Mouse (Mus musculus): ENCODE results near the gene Pacsin1. TPM values are rescaled to one million over a fixed set of nuclear protein-coding genes. Genes with fewer than 3 reads are reported as not detected.

Pacsin1 gene
- polyA plus RNA-seq (2015; fragmentation: Nextera tagmentation; extraction: Ambion mirVana), result 32.9 and 44.2 TPM in 2 replicates

GRCm38 (mm10) chr17:27655089-27656010 is at the start of gene Pacsin1:
Gene Pacsin1, plus strand, starts transcription at chr17:27655509.
- WGBS, result 1% methylated on average over 63 of the region's 65 CpGs
- H3K27me3 ChIP-seq (replicated peaks; ENCODE audit: control insufficient read depth, insufficient read depth, low read length), result no peaks in the 10 kb centered on the region
- no peaks in the 10 kb centered on the region for H3K36me3 ChIP-seq (ENCODE audit: control insufficient read depth, insufficient read depth)
- H3K27ac ChIP-seq (ENCODE audit: low read length), result peak within 1 kb of the TSS; percentile 22; the same call in 1 of the 2 replicates
- peak within 1 kb of the TSS; percentile 89 for H3K4me2 ChIP-seq (ENCODE audit: low read length)
- peak within 1 kb of the TSS; percentile 74 for H3K9ac ChIP-seq (replicated peaks; ENCODE audit: low read depth, low read length)
- peaks cover 17% of the 10 kb centered on the region for H3K4me1 ChIP-seq (replicated peaks; ENCODE audit: control insufficient read depth, insufficient read depth, low read length)
- H3K4me3 ChIP-seq (replicated peaks; ENCODE audit: low read length), result peak within 1 kb of the TSS; percentile 65
- H3K9me3 ChIP-seq (ENCODE audit: control insufficient read depth, low read length), result no peaks in the 10 kb centered on the region
- ATAC-seq, result peak; percentile 88

DNA sequence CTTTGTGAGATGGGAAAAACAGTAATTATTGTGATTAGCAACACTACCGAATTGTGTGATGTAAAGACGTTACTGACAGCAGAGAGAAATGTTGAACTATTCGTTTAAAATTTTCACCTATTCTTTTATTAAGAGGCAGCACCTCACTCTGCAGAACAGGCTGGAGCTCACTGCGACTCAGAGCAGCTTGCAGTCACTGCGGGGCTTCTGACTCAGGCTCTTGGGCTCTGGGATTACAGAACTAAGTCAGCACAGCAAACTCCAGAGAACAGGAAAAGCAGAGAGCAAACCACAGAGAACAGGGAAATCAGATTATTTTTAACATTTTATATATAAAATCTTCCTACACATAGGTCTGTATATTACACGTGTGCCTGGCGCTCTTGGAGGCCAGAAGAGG is 45.7 kb upstream of the Pacsin1 start:
- ATAC-seq, result no peak
- Histone ChIP-seq H3K36me3 (ENCODE audit: control insufficient read depth, insufficient read depth) (no peaks in the 10 kb centered on the region), H3K4me1 (replicated peaks; ENCODE audit: control insufficient read depth, insufficient read depth, low read length) (peaks cover 41% of the 10 kb centered on the region), H3K9ac (replicated peaks; ENCODE audit: low read depth, low read length) (no peak overlapping the region), H3K4me3 (replicated peaks; ENCODE audit: low read length) (no peak overlapping the region), H3K27ac (ENCODE audit: low read length) (no peak overlapping the region), H3K4me2 (ENCODE audit: low read length) (no peak overlapping the region), H3K27me3 (replicated peaks; ENCODE audit: control insufficient read depth, insufficient read depth, low read length) (no peaks in the 10 kb centered on the region), H3K9me3 (ENCODE audit: control insufficient read depth, low read length) (no peaks in the 10 kb centered on the region)
- 86% methylated on average over 7 of the region's 7 CpGs for WGBS

- peaks cover 41% of the 10 kb centered on the region for H3K4me1 ChIP-seq (replicated peaks; ENCODE audit: control insufficient read depth, insufficient read depth, low read length)
- ATAC-seq, result peak; percentile 45; the same call in 1 of the 2 replicates
- no peak overlapping the region for H3K9ac ChIP-seq (replicated peaks; ENCODE audit: low read depth, low read length)
- no peak overlapping the region for H3K4me2 ChIP-seq (ENCODE audit: low read length)
- no peaks in the 10 kb centered on the region for H3K36me3 ChIP-seq (ENCODE audit: control insufficient read depth, insufficient read depth)
- peak overlapping the region; percentile 28; the same call in 1 of the 2 replicates for H3K27ac ChIP-seq (ENCODE audit: low read length)
- 66% methylated on average over 10 of the region's 10 CpGs for WGBS
- H3K27me3 ChIP-seq (replicated peaks; ENCODE audit: control insufficient read depth, insufficient read depth, low read length), result no peaks in the 10 kb centered on the region
- no peak overlapping the region for H3K4me3 ChIP-seq (replicated peaks; ENCODE audit: low read length)
- H3K9me3 ChIP-seq (ENCODE audit: control insufficient read depth, low read length), result no peaks in the 10 kb centered on the region
These were observed 44.4 kb upstream of the Pacsin1 start for GRCm38 (mm10) chr17:27610679-27611518.

DNA sequence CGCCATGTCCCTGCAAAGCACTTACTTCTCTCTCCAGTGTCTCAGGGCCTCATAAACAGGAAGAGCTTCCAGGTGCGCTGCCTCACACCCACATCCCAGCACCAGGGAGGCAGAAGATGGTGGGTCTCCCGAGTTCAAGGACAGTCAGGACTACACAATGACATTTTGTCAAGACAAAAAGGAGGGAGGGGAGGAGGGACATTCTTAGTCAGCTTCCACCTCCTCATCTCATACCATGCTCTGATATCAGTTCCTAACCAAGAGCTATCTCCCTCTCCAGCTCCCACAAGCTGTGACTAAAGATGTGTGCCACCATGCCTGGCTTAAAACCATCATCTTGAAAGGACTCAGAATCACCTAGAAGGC is 43.8 kb upstream of the Pacsin1 start:
- Histone ChIP-seq H3K4me2 (ENCODE audit: low read length) (no peak overlapping the region), H3K9ac (replicated peaks; ENCODE audit: low read depth, low read length) (no peak overlapping the region), H3K9me3 (ENCODE audit: control insufficient read depth, low read length) (no peaks in the 10 kb centered on the region), H3K4me3 (replicated peaks; ENCODE audit: low read length) (no peak overlapping the region), H3K27me3 (replicated peaks; ENCODE audit: control insufficient read depth, insufficient read depth, low read length) (no peaks in the 10 kb centered on the region), H3K36me3 (ENCODE audit: control insufficient read depth, insufficient read depth) (no peaks in the 10 kb centered on the region), H3K4me1 (replicated peaks; ENCODE audit: control insufficient read depth, insufficient read depth, low read length) (peaks cover 41% of the 10 kb centered on the region), H3K27ac (ENCODE audit: low read length) (no peak overlapping the region)
- ATAC-seq, result no peak
- 69% methylated on average over 3 of the region's 3 CpGs for WGBS

DNA sequence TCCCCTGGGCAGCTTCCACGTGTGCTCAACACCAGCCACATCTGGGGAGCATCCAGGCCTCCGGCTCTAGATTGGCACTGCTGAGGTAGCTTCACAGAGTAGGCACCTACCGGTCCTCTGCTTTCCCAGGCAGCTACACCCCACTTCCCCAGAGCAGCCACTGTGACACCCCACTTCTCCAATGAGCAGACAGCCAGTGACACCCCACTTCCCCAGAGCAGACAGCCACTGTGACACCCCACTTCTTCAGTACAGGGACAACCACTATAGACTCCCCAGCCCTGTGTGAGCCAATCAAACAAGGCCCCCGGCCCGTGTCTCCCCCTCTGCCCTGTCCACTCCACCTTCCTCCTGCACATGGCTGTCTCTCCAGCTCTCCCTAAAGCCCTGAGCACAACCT is 43.3 kb upstream of the Pacsin1 start:
- H3K4me3 ChIP-seq (replicated peaks; ENCODE audit: low read length), result no peak overlapping the region
- no peaks in the 10 kb centered on the region for H3K9me3 ChIP-seq (ENCODE audit: control insufficient read depth, low read length)
- no peaks in the 10 kb centered on the region for H3K27me3 ChIP-seq (replicated peaks; ENCODE audit: control insufficient read depth, insufficient read depth, low read length)
- H3K27ac ChIP-seq (ENCODE audit: low read length), result no peak overlapping the region
- no peak for ATAC-seq
- H3K36me3 ChIP-seq (ENCODE audit: control insufficient read depth, insufficient read depth), result no peaks in the 10 kb centered on the region
- no peak overlapping the region for H3K4me2 ChIP-seq (ENCODE audit: low read length)
- H3K4me1 ChIP-seq (replicated peaks; ENCODE audit: control insufficient read depth, insufficient read depth, low read length), result peaks cover 41% of the 10 kb centered on the region
- 80% methylated on average over 5 of the region's 5 CpGs for WGBS
- no peak overlapping the region for H3K9ac ChIP-seq (replicated peaks; ENCODE audit: low read depth, low read length)

- Histone ChIP-seq H3K4me1 (replicated peaks; ENCODE audit: control insufficient read depth, insufficient read depth, low read length) (peaks cover 41% of the 10 kb centered on the region), H3K36me3 (ENCODE audit: control insufficient read depth, insufficient read depth) (peaks cover 4% of the 10 kb centered on the region; the same call in 1 of the 2 replicates), H3K9ac (replicated peaks; ENCODE audit: low read depth, low read length) (no peak overlapping the region), H3K4me2 (ENCODE audit: low read length) (no peak overlapping the region), H3K9me3 (ENCODE audit: control insufficient read depth, low read length) (no peaks in the 10 kb centered on the region; the same call in 1 of the 2 replicates), H3K27ac (ENCODE audit: low read length) (no peak overlapping the region), H3K4me3 (replicated peaks; ENCODE audit: low read length) (no peak overlapping the region), H3K27me3 (replicated peaks; ENCODE audit: control insufficient read depth, insufficient read depth, low read length) (no peaks in the 10 kb centered on the region)
- WGBS, result 64% methylated on average over 4 of the region's 4 CpGs
- no peak for ATAC-seq
These were observed 42.3 kb upstream of the Pacsin1 start for GRCm38 (mm10) chr17:27613016-27613415.

GRCm38 (mm10) chr17:27615388-27615787 is 39.9 kb upstream of the Pacsin1 start:
- no peak overlapping the region for H3K9ac ChIP-seq (replicated peaks; ENCODE audit: low read depth, low read length)
- peaks cover 4% of the 10 kb centered on the region; the same call in 1 of the 2 replicates for H3K36me3 ChIP-seq (ENCODE audit: control insufficient read depth, insufficient read depth)
- WGBS, result 84% methylated on average over 7 of the region's 7 CpGs
- peaks cover 48% of the 10 kb centered on the region for H3K4me1 ChIP-seq (replicated peaks; ENCODE audit: control insufficient read depth, insufficient read depth, low read length)
- H3K9me3 ChIP-seq (ENCODE audit: control insufficient read depth, low read length), result no peaks in the 10 kb centered on the region; the same call in 1 of the 2 replicates
- no peak for ATAC-seq
- H3K4me3 ChIP-seq (replicated peaks; ENCODE audit: low read length), result no peak overlapping the region
- H3K4me2 ChIP-seq (ENCODE audit: low read length), result no peak overlapping the region
- no peak overlapping the region for H3K27ac ChIP-seq (ENCODE audit: low read length)
- no peaks in the 10 kb centered on the region for H3K27me3 ChIP-seq (replicated peaks; ENCODE audit: control insufficient read depth, insufficient read depth, low read length)

- Histone ChIP-seq H3K4me1 (replicated peaks; ENCODE audit: control insufficient read depth, insufficient read depth, low read length) (peaks cover 32% of the 10 kb centered on the region), H3K27me3 (replicated peaks; ENCODE audit: control insufficient read depth, insufficient read depth, low read length) (no peaks in the 10 kb centered on the region), H3K4me2 (ENCODE audit: low read length) (peak overlapping the region; percentile 64), H3K4me3 (replicated peaks; ENCODE audit: low read length) (peak overlapping the region; percentile 92), H3K27ac (ENCODE audit: low read length) (peak overlapping the region; percentile 98), H3K36me3 (ENCODE audit: control insufficient read depth, insufficient read depth) (peaks cover 4% of the 10 kb centered on the region; the same call in 1 of the 2 replicates), H3K9me3 (ENCODE audit: control insufficient read depth, low read length) (no peaks in the 10 kb centered on the region; the same call in 1 of the 2 replicates), H3K9ac (replicated peaks; ENCODE audit: low read depth, low read length) (peak overlapping the region; percentile 99)
- no peak for ATAC-seq
- 16% methylated on average over 8 of the region's 8 CpGs for WGBS
These were observed 34.1 kb upstream of the Pacsin1 start for GRCm38 (mm10) chr17:27621161-27621560.

Measured in forebrain, embryonic 16.5 days (tissue).